Mouse (Mus musculus) hindbrain, embryonic 12.5 days (tissue): ENCODE measurements at regions not wholly inside any gene's neighbourhood (a gene's known extent, or its start where the extent isn't known, plus 50 kb on each side); places are given as distances from the start of the nearest gene placed in this dataset.

Experiments used
- ATAC-seq: fragments of 200-750 bp; cut with Nextera tagmentation; 2 replicates; pipeline ENCODE4 v1.8.0; 2017; ENCODE audit warnings: moderate TSS enrichment; ENCODE audit not compliant: low FRiP score
- H3K27ac ChIP-seq: fragments of 300-500 bp; sonication (generic); 2 replicates; pipeline ENCODE4 v1.5.1; 2016; ENCODE audit warnings: mild to moderate bottlenecking
- H3K27me3 ChIP-seq: fragments of 300-500 bp; sonication (generic); 2 replicates; pipeline ENCODE4 v1.6.1; 2016; ENCODE audit warnings: mild to moderate bottlenecking
- H3K36me3 ChIP-seq: fragments of 300-500 bp; sonication (generic); 2 replicates; pipeline ENCODE4 v1.6.1; 2016; ENCODE audit warnings: mild to moderate bottlenecking
- H3K4me1 ChIP-seq: fragments of 300-500 bp; sonication (generic); 2 replicates; pipeline ENCODE4 v1.6.1; 2016
- H3K4me2 ChIP-seq: fragments of 300-500 bp; sonication (generic); replicated peaks from 2 replicates; pipeline ENCODE4 v1.6.1; 2016; ENCODE audit warnings: mild to moderate bottlenecking
- H3K4me3 ChIP-seq: fragments of 300-500 bp; sonication (generic); 2 replicates; pipeline ENCODE4 v1.5.1; 2016; ENCODE audit warnings: mild to moderate bottlenecking
- H3K9ac ChIP-seq: fragments of 300-500 bp; sonication (generic); 2 replicates; pipeline ENCODE4 v1.6.1; 2016; ENCODE audit warnings: mild to moderate bottlenecking, moderate library complexity
- H3K9me3 ChIP-seq: fragments of 300-500 bp; sonication (generic); replicated peaks from 2 replicates; pipeline ENCODE4 v1.6.1; 2016; ENCODE audit warnings: mild to moderate bottlenecking
- WGBS: fragments of 180-500 bp; shearing (Covaris S2); methylation state at CpG from one replicate; pipeline ENCODE4 v1.1.7; 2016; 5-methylcytosine and 5-hydroxymethylcytosine counted together

DNA sequence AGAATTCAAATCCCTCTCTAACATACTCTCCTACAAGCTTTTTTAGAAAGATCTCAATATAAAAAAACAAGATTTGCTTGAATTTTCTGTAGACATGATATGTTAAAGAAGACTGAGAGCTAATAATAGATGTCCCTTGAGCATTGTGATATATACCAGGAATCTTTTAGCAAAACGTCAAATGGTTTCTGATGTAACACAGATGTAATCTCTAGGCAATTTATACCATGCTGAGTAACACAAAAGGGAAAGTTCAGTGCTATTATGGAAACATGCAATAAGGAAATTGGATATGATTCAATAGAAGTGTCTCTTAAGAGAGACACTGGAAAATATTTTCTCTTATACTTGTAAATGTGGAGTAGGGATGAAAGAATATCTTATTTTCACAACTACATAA lies 434.8 kb upstream of the Fsip2 start:
- Histone ChIP-seq H3K27ac (no peak overlapping the region), H3K27me3 (no peaks in the 10 kb centered on the region), H3K36me3 (no peaks in the 10 kb centered on the region), H3K9ac (no peak overlapping the region), H3K9me3 (no peaks in the 10 kb centered on the region), H3K4me3 (no peak overlapping the region), H3K4me1 (no peaks in the 10 kb centered on the region), H3K4me2 (no peak overlapping the region)
- ATAC-seq: no peak
- 40% methylated on average over 1 of the region's 1 CpGs for WGBS

DNA sequence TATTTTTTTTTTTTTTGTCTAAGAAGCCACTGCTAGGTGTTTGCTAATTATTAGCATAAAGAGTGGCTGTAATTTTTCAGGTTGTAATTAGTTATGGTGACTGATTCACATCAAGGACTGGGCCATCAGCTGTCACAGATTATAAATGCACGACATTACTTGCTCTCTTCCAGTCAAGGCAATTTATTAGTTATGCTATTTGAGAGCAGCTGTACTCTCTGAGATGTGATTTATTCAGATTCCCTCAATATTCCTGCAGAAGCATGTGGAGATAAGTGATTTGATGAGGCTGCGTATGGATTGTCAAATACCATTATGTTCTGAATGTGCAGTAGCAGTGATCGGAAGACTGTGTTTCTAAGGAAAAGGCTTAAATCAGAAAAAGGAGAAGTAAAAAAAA lies 428.3 kb upstream of the Fsip2 start:
- Histone ChIP-seq H3K4me3 (no peak overlapping the region), H3K4me2 (no peak overlapping the region), H3K27ac (no peak overlapping the region), H3K36me3 (no peaks in the 10 kb centered on the region), H3K27me3 (no peaks in the 10 kb centered on the region), H3K4me1 (no peaks in the 10 kb centered on the region), H3K9ac (no peak overlapping the region), H3K9me3 (no peaks in the 10 kb centered on the region)
- ATAC-seq: peak; percentile 89
- WGBS: 62% methylated on average over 3 of the region's 3 CpGs

DNA sequence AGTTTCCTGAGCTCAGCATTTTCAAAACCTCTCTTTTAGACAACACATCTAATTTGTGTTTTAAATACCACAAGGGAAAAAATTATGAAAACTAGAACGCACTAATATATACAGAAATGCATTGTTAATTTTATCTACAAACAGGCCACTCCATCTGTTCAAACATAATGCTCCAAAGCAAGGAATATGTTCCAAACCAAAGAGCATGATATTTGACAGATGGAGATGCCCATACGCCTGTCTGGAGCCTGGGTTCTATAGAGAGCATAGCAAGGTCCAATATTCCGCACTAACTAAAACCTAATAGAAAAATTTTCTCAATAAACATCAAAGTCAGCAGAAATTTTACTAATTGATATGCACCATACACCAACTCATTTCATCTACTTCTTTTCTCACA lies 423.5 kb upstream of the Fsip2 start:
- H3K9me3 ChIP-seq: no peaks in the 10 kb centered on the region
- no peak overlapping the region for H3K27ac ChIP-seq
- no peak overlapping the region for H3K9ac ChIP-seq
- no peak for ATAC-seq
- no peaks in the 10 kb centered on the region for H3K4me1 ChIP-seq
- 82% methylated on average over 3 of the region's 3 CpGs for WGBS
- H3K36me3 ChIP-seq: no peaks in the 10 kb centered on the region
- H3K4me3 ChIP-seq: no peak overlapping the region
- H3K27me3 ChIP-seq: no peaks in the 10 kb centered on the region
- no peak overlapping the region for H3K4me2 ChIP-seq

DNA sequence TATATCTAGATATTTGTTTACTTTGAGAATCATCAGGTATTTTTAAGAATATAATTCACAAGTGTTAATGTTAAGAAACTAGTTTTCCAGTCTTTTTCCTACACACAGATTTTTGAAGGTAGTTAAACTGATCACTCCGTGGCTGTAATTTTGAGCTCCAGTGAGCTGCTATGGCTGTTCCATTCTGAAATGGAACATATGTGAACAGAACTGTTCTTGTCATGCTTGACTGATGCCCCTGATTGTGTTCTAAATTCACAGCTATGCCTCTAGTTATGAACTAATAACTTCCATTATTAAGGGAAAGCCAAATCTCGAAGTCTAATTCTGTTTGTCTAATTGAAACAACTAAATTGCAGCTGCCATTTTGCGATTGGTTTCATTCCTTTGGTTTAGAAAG lies 404.5 kb upstream of the Fsip2 start:
- no peak overlapping the region for H3K27ac ChIP-seq
- H3K36me3 ChIP-seq: no peaks in the 10 kb centered on the region
- no peak overlapping the region for H3K4me2 ChIP-seq
- H3K27me3 ChIP-seq: no peaks in the 10 kb centered on the region
- H3K4me1 ChIP-seq: no peaks in the 10 kb centered on the region
- 69% methylated on average over 3 of the region's 3 CpGs for WGBS
- no peak overlapping the region for H3K4me3 ChIP-seq
- ATAC-seq: 0 out of 2 replicates have a peak, but pooled peaks have one; percentile 56
- H3K9me3 ChIP-seq: no peaks in the 10 kb centered on the region
- no peak overlapping the region for H3K9ac ChIP-seq

DNA sequence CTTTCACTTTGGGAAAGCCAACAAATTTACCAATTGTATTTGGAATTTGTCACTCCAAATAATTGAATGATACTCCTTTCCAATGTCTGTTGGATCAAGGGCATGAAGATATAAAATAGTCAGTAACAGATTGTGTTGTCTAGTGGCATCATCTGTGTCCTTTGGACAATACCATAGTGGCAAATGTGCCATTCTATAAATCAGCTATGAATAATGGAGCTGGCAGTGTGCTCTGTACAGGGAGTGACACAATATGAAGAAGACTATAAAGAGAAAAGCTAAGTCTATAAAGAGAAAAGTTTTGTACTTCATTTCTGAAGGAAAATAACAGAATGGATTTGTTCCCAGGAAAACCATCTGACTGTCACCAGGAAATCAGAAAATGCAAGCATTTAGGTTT lies 402.8 kb upstream of the Fsip2 start:
- no peaks in the 10 kb centered on the region for H3K27me3 ChIP-seq
- H3K9ac ChIP-seq: no peak overlapping the region
- H3K4me1 ChIP-seq: no peaks in the 10 kb centered on the region
- H3K27ac ChIP-seq: no peak overlapping the region
- H3K36me3 ChIP-seq: no peaks in the 10 kb centered on the region
- no peaks in the 10 kb centered on the region for H3K9me3 ChIP-seq
- ATAC-seq: no peak
- H3K4me3 ChIP-seq: no peak overlapping the region
- H3K4me2 ChIP-seq: no peak overlapping the region

DNA sequence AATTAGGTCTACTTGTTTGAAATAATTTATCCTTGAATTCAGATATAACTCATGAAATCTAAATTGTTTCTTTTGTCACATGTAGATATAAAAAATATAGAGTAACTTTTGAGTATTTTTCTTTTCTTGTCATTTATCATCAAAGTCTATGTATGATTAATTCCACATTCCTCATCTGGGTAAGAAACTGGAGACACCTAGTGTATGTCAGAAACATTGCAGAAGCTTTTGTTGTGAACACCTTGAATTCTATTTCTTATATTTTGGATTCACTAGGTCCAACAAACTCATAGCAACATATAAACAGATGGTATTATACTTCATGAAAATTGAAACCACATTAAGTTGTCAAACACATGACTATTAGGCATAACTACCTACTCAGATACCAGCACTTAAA lies 373.1 kb upstream of the Fsip2 start:
- Histone ChIP-seq H3K27me3 (no peaks in the 10 kb centered on the region), H3K9me3 (no peaks in the 10 kb centered on the region), H3K4me2 (no peak overlapping the region), H3K36me3 (no peaks in the 10 kb centered on the region), H3K27ac (no peak overlapping the region), H3K4me1 (no peaks in the 10 kb centered on the region), H3K9ac (no peak overlapping the region), H3K4me3 (no peak overlapping the region)
- ATAC-seq: no peak

DNA sequence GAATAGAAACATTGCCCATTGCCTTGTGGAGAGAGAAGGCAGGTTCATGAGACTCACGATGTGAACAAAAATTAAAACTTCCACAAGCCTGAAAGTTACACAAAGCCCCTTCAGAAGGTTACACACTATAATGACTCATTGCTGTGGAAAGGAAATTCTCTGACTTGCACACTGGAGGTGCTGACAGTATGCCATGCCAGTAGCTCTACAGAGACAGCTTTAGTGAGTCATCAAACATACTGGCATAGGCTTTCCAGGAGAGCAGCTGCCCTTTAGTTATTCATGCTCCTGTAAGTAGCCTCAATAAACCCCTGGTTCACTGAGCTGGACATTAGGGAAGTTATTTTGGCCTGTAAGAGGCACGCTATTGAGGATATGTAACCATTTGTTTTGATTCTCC lies 371.3 kb upstream of the Fsip2 start:
- 86% methylated on average over 2 of the region's 2 CpGs for WGBS
- no peaks in the 10 kb centered on the region for H3K9me3 ChIP-seq
- no peak overlapping the region for H3K9ac ChIP-seq
- H3K36me3 ChIP-seq: no peaks in the 10 kb centered on the region
- no peak overlapping the region for H3K27ac ChIP-seq
- H3K4me2 ChIP-seq: no peak overlapping the region
- no peak overlapping the region for H3K4me3 ChIP-seq
- H3K4me1 ChIP-seq: no peaks in the 10 kb centered on the region
- ATAC-seq: peak; percentile 43; the same call in 1 of the 2 replicates
- no peaks in the 10 kb centered on the region for H3K27me3 ChIP-seq

DNA sequence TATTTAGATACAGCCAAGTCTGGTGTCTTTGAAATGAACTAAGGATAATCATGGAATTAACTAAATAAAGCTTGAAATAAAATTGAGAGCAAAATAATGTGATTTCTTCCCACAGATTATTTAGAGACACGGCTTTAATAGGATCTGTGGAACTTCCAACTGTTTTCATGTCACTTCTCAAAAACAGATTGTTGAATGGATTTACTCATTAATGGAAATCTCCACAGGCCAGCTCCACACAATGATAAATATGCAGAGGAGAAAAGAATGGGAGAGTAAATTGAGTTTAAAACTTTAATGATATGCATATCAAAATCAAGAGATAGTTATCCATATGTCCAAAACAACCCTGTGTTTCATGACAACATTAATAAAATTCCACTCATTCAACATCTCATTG lies 369.6 kb upstream of the Fsip2 start:
- H3K4me2 ChIP-seq: no peak overlapping the region
- no peak for ATAC-seq
- WGBS: 71% methylated on average over 1 of the region's 1 CpGs
- no peak overlapping the region for H3K27ac ChIP-seq
- H3K9ac ChIP-seq: no peak overlapping the region
- no peaks in the 10 kb centered on the region for H3K27me3 ChIP-seq
- no peak overlapping the region for H3K4me3 ChIP-seq
- H3K9me3 ChIP-seq: no peaks in the 10 kb centered on the region
- H3K4me1 ChIP-seq: no peaks in the 10 kb centered on the region
- no peaks in the 10 kb centered on the region for H3K36me3 ChIP-seq

DNA sequence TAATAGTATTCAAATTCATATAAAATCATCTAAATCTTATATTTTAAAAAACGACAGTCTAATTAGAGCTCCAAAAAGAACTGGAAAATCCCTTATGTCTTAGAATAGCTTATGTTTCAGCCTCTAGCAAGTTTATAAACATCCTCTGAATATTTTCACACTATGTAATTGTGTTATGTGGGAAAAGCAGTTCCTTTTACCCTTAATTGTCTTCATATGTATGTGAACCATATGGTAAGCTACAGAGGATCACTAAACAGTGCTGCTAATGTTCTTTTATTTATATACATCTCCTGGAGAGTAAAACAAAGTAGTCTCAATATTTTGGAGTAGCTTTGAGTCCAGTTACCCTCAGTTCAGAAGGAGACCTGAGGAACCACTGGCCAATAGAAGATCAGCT lies 363.8 kb upstream of the Fsip2 start:
- H3K27me3 ChIP-seq: no peaks in the 10 kb centered on the region
- H3K4me1 ChIP-seq: no peaks in the 10 kb centered on the region
- no peak overlapping the region for H3K27ac ChIP-seq
- no peak overlapping the region for H3K4me3 ChIP-seq
- 75% methylated on average over 1 of the region's 1 CpGs for WGBS
- H3K9ac ChIP-seq: no peak overlapping the region
- no peak for ATAC-seq
- H3K9me3 ChIP-seq: no peaks in the 10 kb centered on the region
- no peak overlapping the region for H3K4me2 ChIP-seq
- H3K36me3 ChIP-seq: no peaks in the 10 kb centered on the region

DNA sequence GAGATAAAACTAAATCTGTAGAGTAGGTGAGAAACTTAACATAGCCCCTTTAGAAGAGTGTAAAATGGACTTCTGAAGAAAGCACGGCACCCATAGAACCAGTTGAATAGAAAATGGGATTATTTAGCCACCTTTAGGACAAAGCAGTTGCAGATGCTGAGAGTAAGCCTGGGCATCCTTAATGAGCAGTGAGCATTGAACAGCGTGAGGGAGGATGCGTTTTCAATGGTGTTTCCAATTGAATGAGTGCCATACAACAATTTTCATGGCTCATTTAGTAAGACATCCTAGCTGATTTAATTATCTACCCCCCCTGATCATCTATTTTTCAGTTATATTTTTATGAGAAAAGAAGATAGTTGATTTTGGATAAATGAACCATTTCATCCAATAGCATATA lies 327.2 kb upstream of the Fsip2 start:
- WGBS: 28% methylated on average over 3 of the region's 3 CpGs
- Histone ChIP-seq H3K27ac (no peak overlapping the region), H3K9me3 (no peaks in the 10 kb centered on the region), H3K27me3 (no peaks in the 10 kb centered on the region), H3K4me1 (no peaks in the 10 kb centered on the region), H3K9ac (no peak overlapping the region), H3K4me3 (no peak overlapping the region), H3K4me2 (no peak overlapping the region), H3K36me3 (no peaks in the 10 kb centered on the region)
- ATAC-seq: peak; percentile 77

DNA sequence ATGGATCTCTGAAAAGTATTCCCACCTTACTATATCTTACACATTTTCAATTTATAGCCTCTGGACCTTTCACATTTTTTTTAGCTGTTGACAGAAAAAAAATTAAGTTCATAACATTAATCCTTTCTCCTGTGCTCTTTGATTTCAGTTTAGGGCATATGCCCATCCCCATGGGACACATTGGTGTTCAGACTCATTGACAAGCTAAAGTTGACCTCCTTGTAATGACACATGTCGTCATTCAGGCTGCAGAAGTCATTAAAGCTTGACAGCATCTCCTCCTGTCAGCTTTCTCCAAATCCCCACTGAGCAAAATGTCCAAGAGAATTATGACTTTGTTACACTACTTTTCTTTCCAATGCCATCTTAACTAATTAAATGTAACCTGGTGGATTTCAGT lies 322.9 kb upstream of the Fsip2 start:
- H3K4me2 ChIP-seq: no peak overlapping the region

DNA sequence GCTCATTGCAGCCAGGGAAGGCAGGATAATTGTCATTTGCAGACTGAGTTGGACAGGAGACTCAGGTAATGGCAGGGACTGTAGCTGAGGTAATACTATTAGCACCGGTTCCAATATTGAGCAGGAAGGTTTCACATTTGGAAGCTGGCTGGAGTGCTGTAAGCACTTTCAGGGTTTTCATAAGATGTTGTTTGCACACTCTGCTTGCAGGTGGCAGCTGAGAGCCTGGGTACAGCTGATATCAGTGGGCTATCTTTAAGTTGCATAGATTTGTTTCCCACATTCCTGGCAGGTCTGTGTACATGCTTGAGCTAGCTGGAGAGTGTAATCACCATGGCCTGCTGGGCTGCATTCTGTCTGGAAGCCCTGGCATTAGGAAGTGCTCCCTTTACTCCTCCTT lies 299.0 kb upstream of the Fsip2 start:
- ATAC-seq: no peak
- Histone ChIP-seq H3K4me3 (no peak overlapping the region), H3K27me3 (no peaks in the 10 kb centered on the region), H3K27ac (no peak overlapping the region), H3K36me3 (no peaks in the 10 kb centered on the region), H3K9ac (no peak overlapping the region), H3K9me3 (no peaks in the 10 kb centered on the region), H3K4me2 (no peak overlapping the region), H3K4me1 (no peaks in the 10 kb centered on the region)
- 85% methylated on average over 1 of the region's 1 CpGs for WGBS

More for the DNA sequence above, 322.9 kb upstream of the Fsip2 start:
- Histone ChIP-seq H3K36me3 (no peaks in the 10 kb centered on the region), H3K4me3 (no peak overlapping the region), H3K27me3 (no peaks in the 10 kb centered on the region; the same call in 1 of the 2 replicates), H3K9ac (no peak overlapping the region), H3K27ac (no peak overlapping the region), H3K4me1 (no peaks in the 10 kb centered on the region), H3K9me3 (no peaks in the 10 kb centered on the region)
- ATAC-seq: no peak
- WGBS: 31% methylated on average over 1 of the region's 1 CpGs
